Mouse (Mus musculus): ENCODE measurements around the gene Gck.

DNA sequence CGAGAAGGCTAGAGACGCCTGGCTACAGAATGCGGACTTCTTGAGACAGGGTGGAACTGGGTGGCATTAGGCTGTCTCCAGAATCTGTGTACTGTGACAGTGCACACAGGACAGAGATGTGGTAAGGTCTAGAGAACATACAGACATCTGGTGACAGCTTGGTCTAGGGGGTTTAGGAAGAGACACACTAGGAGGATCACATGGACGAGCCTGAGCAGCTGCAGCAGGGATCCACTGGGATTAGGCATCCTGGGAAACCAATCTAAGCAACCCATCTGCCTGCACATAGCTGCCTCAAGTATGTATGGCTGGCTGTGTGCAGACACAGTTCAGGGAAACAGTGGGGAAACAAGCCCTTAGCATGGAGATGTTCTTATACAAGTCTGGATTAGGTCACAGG is 35.9 kb downstream of the Gck start:
- TF ChIP-seq GATA1 (IDR thresholded peaks at IDR 0.05; ENCODE audit: borderline replicate concordance, low read length) (no peak), FLI1 (IDR thresholded peaks at IDR 0.05; ENCODE audit: low read length) (no peak)
